Mouse (Mus musculus) heart, postnatal 0 days (tissue): ENCODE data around the gene Car15.

ENCODE experiments used
- CTCF ChIP-seq: IDR thresholded peaks from 2 replicates; pipeline ENCODE4 v1.5.1; 2016; ENCODE audit warnings: antibody characterized with exemption, control low read depth, low read depth
- EP300 ChIP-seq: IDR thresholded peaks from 2 replicates; pipeline ENCODE4 v1.6.1; 2016; ENCODE audit warnings: antibody characterized with exemption, low read depth

DNA sequence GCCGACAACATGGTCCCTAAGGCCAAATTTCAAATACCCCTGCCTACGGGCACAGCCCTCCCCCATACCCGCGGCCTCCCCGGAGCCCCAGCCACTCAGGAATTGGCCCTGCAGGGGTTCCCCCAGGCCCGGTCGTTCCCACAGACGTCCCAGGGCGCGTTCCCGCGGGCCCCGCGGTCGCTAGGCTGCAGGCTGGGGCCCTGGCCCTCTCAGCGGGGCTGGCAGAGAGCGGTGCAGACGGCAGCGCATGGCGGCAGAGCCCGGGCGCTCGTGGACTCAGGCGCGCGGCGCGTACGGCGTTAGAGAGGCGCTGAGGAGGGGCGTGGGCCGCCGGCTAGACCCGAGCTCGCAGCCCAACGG lies 4.9 kb downstream of the Car15 start:
- TF ChIP-seq EP300, result no peak
- no peak for TF ChIP-seq CTCF
